Mouse (Mus musculus) midbrain, embryonic 11.5 days (tissue): ENCODE data around the gene Usp38. TPM values are rescaled to one million over a fixed set of nuclear protein-coding genes. Genes with fewer than 3 reads are reported as not detected.

ENCODE experiments used
- ATAC-seq: fragments of 200-750 bp; cut with Nextera tagmentation; 2 replicates; pipeline ENCODE4 v1.8.0; 2017; ENCODE audit warnings: moderate TSS enrichment, moderate library complexity; ENCODE audit not compliant: low FRiP score
- DNase-seq: peaks from one replicate; pipeline ENCODE4 v3.0.0; 2015; ENCODE audit warnings: low spot score; ENCODE audit errors: missing footprints
- H3K27ac ChIP-seq: fragments of 300-500 bp; sonication (generic); 2 replicates; pipeline ENCODE4 v1.5.1; 2014; ENCODE audit warnings: low read depth, low read length
- H3K27me3 ChIP-seq: fragments of 300-500 bp; sonication (generic); 2 replicates; pipeline ENCODE4 v1.6.1; 2014; ENCODE audit warnings: mild to moderate bottlenecking, low read length, moderate library complexity, mixed read lengths; ENCODE audit not compliant: control insufficient read depth, insufficient read depth
- H3K36me3 ChIP-seq: fragments of 300-500 bp; sonication (generic); 2 replicates; pipeline ENCODE4 v1.6.1; 2014; ENCODE audit warnings: mild to moderate bottlenecking, low read length, moderate library complexity, mixed read lengths; ENCODE audit not compliant: control insufficient read depth, insufficient read depth
- H3K4me1 ChIP-seq: fragments of 300-500 bp; sonication (generic); 2 replicates; pipeline ENCODE4 v1.6.1; 2014; ENCODE audit warnings: low read length; ENCODE audit not compliant: control insufficient read depth, insufficient read depth
- H3K4me2 ChIP-seq: fragments of 300-500 bp; sonication (generic); 2 replicates; pipeline ENCODE4 v1.6.1; 2014; ENCODE audit warnings: mild to moderate bottlenecking, moderate library complexity
- H3K4me3 ChIP-seq: fragments of 300-500 bp; sonication (generic); 2 replicates; pipeline ENCODE4 v1.5.1; 2014; ENCODE audit warnings: low read depth, low read length
- H3K9ac ChIP-seq: fragments of 300-500 bp; sonication (generic); 2 replicates; pipeline ENCODE4 v1.6.1; 2014; ENCODE audit warnings: low read length
- H3K9me3 ChIP-seq: fragments of 300-500 bp; sonication (generic); 2 replicates; pipeline ENCODE4 v1.6.1; 2016; ENCODE audit warnings: low read length; ENCODE audit not compliant: control insufficient read depth
- WGBS: fragments of 180-500 bp; shearing (Covaris S2); extraction: QIAGEN DNeasy Blood & Tissue Kit; methylation state at CpG from one replicate; pipeline ENCODE4 v1.1.7; 2014; 5-methylcytosine and 5-hydroxymethylcytosine counted together
- polyA plus RNA-seq: library from polyadenylated mRNA; unstranded; fragments of >200 nt; fragmentation: Nextera tagmentation; extraction: Ambion mirVana; gene quantifications from 2 replicates; pipeline ENCODE4 v1.2.1, GENCODE M21; 2014

Gene Usp38
- polyA plus RNA-seq, 1 experiment from 2014 or later = 31.5 TPM

DNA sequence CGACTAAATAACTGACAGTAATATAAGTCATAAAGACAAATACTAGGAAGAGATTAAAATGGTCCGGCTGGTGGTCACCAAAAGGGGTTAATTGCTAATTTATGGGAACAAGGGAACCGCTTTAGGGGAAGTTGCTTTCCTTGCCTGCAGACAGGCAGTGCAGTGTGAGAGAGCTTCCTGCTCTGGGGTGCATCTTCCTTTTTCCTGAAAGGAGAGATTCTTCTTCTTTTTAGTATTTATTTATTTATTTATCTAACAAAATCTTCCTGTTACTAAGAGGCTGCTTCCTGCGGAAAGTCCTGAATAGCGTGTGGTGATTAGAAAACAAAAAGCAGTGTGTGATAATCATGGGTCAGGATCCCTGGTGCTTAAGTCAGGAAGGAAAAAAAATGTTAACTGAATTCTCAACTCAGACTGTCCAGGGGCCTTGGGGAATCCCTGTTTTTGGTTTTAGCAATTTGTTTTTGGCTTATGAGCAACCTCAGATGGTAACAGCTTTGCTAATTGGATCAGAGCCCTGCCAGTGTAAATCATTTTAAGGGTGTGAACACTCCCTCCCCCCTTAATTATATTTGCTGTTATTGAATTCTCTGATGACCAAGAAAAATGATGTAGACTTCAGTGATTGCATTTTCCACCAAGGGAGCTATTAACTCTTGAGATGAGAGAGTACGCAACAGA is 62.4 kb downstream of the Usp38 start:
- Histone ChIP-seq H3K4me1 (no peaks in the 10 kb centered on the region), H3K4me3 (no peak overlapping the region), H3K27ac (no peak overlapping the region), H3K27me3 (no peaks in the 10 kb centered on the region), H3K9ac (no peak overlapping the region), H3K4me2 (no peak overlapping the region), H3K36me3 (no peaks in the 10 kb centered on the region), H3K9me3 (no peaks in the 10 kb centered on the region)
- DNase-seq = no peak
- WGBS = 69% methylated on average over 6 of the region's 6 CpGs
- ATAC-seq = no peak

DNA sequence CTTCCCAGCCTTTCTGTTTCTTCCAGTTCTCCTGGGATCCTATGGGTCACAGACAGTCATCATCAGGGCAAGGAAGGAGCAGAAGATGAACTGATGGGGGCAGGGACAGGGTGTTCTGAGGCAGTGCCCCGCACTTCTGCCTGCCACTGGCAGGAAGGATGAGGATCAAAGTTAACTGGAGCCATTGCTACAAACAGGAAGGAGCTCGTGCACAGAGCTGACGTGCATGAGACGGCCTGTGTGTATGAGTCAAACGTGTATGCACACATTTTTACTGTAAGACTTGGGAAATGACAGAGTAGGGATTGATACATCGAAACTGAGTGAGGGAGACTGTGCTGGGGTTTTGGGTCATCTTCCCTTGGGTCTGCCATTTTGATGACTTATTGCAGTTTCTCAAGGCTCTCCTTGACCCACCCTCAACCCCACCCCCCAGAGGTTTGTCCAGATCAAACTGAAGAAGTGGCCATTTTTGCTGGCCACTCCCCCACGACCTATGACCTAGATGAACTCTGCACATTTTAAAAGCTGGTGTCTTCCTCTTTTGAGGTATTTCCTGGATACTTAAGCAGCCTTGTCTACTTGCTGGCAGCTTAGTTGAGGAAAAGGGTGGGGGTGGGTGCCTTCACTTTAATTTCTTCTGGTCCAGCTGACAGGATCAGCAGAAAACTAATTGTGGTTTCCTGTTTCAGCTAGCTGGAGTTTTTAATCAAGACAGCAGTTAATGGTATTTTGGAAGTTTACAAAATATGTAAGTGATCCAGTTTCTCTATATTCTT is 66.1 kb downstream of the Usp38 start:
- H3K9me3 ChIP-seq = no peaks in the 10 kb centered on the region
- no peaks in the 10 kb centered on the region for H3K4me1 ChIP-seq
- WGBS = 84% methylated on average over 7 of the region's 7 CpGs
- no peak for DNase-seq
- H3K36me3 ChIP-seq = no peaks in the 10 kb centered on the region
- no peaks in the 10 kb centered on the region for H3K27me3 ChIP-seq
- no peak overlapping the region for H3K4me3 ChIP-seq
- H3K9ac ChIP-seq = no peak overlapping the region
- no peak overlapping the region for H3K4me2 ChIP-seq
- H3K27ac ChIP-seq = no peak overlapping the region
- no peak for ATAC-seq

DNA sequence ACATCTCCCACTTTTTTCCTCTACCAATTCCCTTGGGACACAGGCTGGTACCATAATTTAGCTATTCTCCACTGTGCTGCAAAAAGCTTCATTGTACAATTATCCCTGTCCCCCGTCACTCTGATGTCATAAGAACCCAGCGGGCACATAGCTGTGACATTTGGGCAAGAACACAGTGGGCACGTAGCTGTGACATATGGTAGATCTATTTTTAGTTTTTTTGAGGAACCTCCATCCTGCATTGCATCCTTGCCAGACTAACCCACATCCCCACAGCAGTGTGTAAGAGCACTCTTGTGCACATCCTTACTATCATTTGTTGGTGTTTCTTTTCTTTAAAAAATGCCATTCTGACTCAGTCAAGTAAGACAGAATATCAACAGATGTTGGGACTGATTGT is 71.0 kb downstream of the Usp38 start:
- no peak overlapping the region for H3K9ac ChIP-seq
- no peaks in the 10 kb centered on the region for H3K9me3 ChIP-seq
- DNase-seq (no peak), ATAC-seq (no peak)
- H3K27me3 ChIP-seq = no peaks in the 10 kb centered on the region
- H3K4me2 ChIP-seq = no peak overlapping the region
- no peaks in the 10 kb centered on the region for H3K36me3 ChIP-seq
- 88% methylated on average over 3 of the region's 3 CpGs for WGBS
- no peak overlapping the region for H3K4me3 ChIP-seq
- no peaks in the 10 kb centered on the region for H3K4me1 ChIP-seq
- H3K27ac ChIP-seq = no peak overlapping the region

DNA sequence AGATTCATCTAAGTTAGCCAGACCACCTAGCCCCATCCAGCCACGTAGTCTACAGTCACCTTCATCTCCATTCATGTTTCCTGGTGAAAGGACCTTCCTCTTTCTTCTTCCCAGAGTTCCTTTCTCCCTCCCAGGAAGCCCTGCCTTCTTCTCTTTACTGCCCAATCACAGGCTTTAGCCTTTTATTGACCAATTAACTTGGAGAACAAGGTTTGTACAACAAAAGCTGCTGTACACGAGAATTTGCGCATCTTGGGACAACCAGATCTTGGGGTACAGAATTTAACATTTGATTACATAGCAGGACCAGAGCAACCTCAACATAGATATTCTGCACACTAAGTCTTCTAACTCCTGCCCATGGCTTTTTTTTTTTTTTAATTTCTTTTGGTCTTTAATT is 73.1 kb downstream of the Usp38 start:
- no peak overlapping the region for H3K27ac ChIP-seq
- H3K4me1 ChIP-seq = no peaks in the 10 kb centered on the region
- H3K36me3 ChIP-seq = no peaks in the 10 kb centered on the region
- no peak overlapping the region for H3K4me3 ChIP-seq
- H3K9me3 ChIP-seq = no peaks in the 10 kb centered on the region
- 96% methylated on average over 3 of the region's 3 CpGs for WGBS
- no peak overlapping the region for H3K4me2 ChIP-seq
- H3K27me3 ChIP-seq = no peaks in the 10 kb centered on the region
- no peak for ATAC-seq
- DNase-seq = no peak
- no peak overlapping the region for H3K9ac ChIP-seq

DNA sequence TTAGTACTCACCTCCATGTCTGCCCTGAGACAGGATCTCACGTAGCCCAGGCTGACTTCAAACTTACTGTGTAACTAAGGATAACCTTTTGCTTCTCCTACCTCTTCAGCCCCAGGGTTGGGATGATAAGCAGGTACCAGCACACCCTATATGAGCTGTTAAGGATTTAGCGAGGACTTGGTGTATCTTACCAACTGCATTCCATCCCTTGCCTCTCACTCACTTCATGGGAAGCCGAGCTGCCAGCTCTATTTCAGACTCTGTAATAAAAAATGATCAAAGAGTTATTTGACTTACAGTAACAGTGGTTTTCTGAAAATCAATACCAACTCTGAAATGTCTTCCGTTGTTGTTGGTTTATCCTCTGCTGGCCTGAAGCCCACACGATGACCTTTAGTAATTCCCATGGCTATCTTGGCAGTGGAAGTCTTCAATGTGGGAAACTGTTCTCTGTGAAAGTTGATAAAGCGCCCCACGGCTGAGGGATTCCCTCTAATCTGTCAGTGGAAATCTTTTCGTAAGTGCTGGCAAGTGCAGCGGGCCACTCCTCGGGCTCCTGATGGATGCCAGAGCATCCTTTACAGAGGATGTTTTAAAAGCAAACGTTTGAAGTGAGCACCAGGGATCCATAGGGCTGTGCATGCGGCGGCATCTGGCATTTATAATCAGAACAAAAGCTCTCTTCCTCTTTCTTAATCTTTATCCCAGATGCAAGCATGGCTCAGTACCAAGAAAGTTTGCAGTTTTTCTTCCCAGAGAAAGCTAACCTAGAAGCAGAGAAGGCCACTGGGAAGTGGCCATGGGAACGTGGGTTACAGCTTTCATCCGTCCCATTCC is 76.7 kb downstream of the Usp38 start:
- no peaks in the 10 kb centered on the region for H3K4me1 ChIP-seq
- H3K4me2 ChIP-seq = no peak overlapping the region
- no peaks in the 10 kb centered on the region for H3K36me3 ChIP-seq
- 69% methylated on average over 15 of the region's 15 CpGs for WGBS
- no peaks in the 10 kb centered on the region for H3K27me3 ChIP-seq
- H3K27ac ChIP-seq = no peak overlapping the region
- ATAC-seq (no peak), DNase-seq (peak; percentile 84)
- no peak overlapping the region for H3K9ac ChIP-seq
- H3K9me3 ChIP-seq = no peaks in the 10 kb centered on the region
- H3K4me3 ChIP-seq = no peak overlapping the region

Other genes starting within 250 kb of the Usp38 start
- gene Gab1, start 134.4 kb downstream of the Usp38 start, polyA plus RNA-seq = 17.2 and 18.0 TPM in 2 replicates